Mouse (Mus musculus): Measurements from ENCODE around the gene Wdr89.
"Not testable (repeated sequence)": the region's sequence is repeated elsewhere in the genome, so short reads cannot be mapped to it uniquely, and the experiment has no call there.

The Wdr89 gene

GRCm38 (mm10) chr12:75669258-75670106 lies at the start of gene Wdr89:
Wdr89 (minus strand) TSS chr12:75669537.
- peak; percentile 99 for DNase-seq

- DNase-seq: no peak
These were observed 44.3 kb upstream of the Wdr89 start for GRCm38 (mm10) chr12:75713596-75713995.

DNA sequence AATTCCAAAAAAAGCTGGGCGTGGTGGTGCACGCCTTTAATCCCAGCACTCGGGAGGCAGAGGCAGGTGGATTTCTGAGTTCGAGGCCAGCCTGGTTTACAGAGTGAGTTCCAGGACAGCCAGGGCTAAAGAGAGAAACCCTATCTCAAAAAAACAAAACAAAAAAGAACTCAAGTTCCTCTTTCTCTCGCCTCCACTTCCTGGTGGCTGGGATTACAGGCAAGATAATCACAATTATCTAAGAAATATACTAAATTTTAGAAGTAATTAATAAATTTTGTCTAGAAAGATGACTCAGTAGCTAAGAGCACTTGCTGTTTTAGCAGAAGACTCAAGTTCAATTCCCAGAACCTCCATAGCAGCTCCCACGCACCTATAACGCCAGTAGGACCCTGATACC lies 43.6 kb upstream of the Wdr89 start:
- not testable (repeated sequence) for DNase-seq

- no peak for DNase-seq
These were observed 41.4 kb upstream of the Wdr89 start for GRCm38 (mm10) chr12:75710596-75711376.

DNA sequence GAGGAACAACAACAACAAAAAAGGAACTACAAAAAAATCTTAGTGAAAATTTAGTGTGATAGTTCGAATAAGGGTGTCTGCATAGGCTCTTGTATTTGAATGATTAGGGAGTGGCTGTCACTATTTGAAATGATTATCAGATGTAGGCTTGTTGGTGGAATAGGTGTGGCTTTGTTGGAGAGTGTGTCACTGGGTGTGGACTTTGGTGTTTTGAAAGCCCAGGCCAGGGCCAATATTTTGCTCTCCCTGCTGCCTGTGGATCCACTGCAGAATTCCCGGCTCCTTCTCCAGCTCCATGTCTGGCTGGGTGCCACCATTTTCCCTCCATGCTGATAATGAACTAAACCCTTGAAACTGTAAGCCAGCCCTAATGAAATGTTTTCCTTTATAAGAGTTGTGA lies 40.2 kb upstream of the Wdr89 start:
- DNase-seq: peak in 1 of 2 experiments; percentile 9

GRCm38 (mm10) chr12:75706670-75707069 lies 37.3 kb upstream of the Wdr89 start:
- DNase-seq: no peak

DNA sequence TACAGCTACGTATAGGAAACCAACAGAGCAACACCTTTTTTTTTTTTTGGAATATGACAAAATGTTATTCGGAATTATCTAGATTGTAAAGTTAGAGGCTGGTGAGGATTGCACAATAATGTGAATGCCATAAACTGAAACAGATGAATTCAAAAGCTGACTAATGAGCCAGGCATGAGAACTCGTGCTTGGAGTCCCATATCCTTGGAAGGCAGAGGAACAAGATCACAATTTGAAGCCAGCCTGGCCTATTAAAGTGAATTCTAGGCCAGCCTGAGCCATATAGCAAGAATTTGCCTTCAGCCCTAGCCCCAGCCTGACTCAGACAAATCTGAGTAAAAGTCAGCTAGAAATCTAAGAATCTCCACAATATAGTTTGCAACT lies 33.4 kb upstream of the Wdr89 start:
- no peak for DNase-seq

GRCm38 (mm10) chr12:75702084-75702738 lies 32.9 kb upstream of the Wdr89 start:
- DNase-seq: peak in 1 of 2 experiments; percentile 5

GRCm38 (mm10) chr12:75701173-75702083 lies 32.1 kb upstream of the Wdr89 start:
- DNase-seq: peak; percentile 22 to 35

GRCm38 (mm10) chr12:75698692-75699091 lies 29.4 kb upstream of the Wdr89 start:
- DNase-seq: no peak

- not testable (repeated sequence) for DNase-seq
These were observed 26.5 kb upstream of the Wdr89 start for GRCm38 (mm10) chr12:75695845-75696244.

GRCm38 (mm10) chr12:75689003-75689402 lies 19.7 kb upstream of the Wdr89 start:
- DNase-seq: no peak

- DNase-seq: no peak
These were observed 18.0 kb upstream of the Wdr89 start for GRCm38 (mm10) chr12:75687314-75687713.

GRCm38 (mm10) chr12:75684026-75684425 lies 14.7 kb upstream of the Wdr89 start:
- DNase-seq: not testable (repeated sequence)

GRCm38 (mm10) chr12:75683598-75683997 lies 14.3 kb upstream of the Wdr89 start:
- no peak for DNase-seq

- no peak for DNase-seq
These were observed 13.5 kb upstream of the Wdr89 start for GRCm38 (mm10) chr12:75682842-75683241.

DNA sequence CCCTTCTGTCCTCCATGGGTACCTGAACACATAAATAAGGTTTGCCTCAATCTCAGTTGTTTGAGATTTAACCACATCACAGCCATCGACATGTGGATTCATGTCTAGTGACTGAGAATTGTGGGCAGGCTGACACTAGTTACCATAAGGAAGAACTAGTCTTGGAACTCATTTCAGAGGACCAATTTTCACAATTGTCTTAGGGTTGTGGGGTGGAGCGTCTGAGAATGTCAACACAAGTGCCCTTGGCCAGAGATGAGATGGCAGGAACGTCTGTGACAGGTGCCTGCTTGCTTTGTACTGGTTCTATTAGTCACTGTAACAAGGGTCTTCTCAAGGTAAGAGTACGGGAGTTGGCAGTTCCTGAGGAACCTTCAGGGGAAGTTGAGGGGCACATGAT lies 11.8 kb upstream of the Wdr89 start:
- no peak for DNase-seq

DNA sequence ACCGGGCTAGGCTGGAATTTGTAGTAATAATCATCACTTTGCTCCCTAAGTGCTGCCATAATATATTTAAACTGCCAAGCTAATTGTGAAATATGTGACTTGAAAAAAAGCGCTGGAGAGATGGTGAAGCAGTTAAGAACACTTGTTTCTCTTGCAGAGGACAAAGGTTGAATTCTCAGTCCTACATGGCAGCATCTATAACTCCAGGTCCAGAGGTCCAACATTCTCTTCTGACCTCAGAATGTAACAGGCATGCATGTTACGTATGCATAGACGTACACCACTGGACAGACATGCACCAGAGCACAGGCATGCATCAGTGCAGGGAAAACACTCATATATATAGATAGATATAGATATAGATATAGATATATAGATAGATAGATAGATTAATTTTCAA lies 9.1 kb upstream of the Wdr89 start:
- no peak for DNase-seq

DNA sequence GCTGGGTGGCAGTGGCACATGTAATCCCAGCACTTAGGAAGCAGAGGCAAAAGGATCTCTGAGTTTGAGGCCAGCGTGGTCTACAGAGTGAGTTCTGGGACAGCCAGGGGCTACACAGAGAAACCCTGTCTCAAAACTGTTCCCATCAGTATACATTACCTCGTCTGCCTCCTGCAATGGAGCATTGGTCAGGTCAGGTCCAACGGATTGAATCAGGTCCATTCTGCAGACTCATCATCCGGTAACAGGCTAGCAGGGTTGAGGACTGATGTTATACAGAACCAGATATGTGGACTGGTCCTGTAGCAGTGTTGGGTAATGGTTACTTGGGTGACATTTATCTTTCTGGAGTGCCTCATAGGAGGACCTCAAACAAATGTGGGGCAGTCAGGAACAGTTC lies 3.3 kb upstream of the Wdr89 start:
- DNase-seq: no peak

DNA sequence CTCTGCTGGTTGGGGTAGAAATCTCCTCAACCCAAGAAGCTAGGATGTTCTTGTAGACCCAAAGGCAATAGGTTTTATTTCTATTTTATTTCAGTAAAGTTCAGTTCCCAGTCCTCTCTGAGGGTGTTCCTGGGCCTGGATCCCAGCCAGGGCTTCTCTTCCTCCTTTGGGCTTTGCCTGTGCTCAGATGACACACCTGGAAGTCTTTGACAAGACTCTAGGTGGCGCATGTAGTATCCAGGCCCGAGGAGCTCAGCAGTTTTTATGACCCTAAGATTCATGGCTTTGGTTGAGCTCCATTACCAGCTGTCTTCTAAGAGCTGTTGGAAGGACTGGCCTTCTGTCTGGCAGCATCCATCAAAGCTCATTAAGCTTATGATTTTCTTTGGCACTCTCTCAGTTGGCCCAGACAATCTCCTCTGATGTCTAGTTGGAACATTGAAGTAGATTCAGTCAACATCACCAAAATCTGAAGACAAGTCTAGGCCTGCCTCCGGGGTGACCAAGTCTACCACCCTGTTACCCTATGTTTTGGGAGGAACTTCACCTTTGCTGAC lies 2.5 kb upstream of the Wdr89 start:
- peak; percentile 18 for DNase-seq

- peak; percentile 47 to 61 for DNase-seq
These were observed 1.3 kb upstream of the Wdr89 start for GRCm38 (mm10) chr12:75670611-75671010.

DNA sequence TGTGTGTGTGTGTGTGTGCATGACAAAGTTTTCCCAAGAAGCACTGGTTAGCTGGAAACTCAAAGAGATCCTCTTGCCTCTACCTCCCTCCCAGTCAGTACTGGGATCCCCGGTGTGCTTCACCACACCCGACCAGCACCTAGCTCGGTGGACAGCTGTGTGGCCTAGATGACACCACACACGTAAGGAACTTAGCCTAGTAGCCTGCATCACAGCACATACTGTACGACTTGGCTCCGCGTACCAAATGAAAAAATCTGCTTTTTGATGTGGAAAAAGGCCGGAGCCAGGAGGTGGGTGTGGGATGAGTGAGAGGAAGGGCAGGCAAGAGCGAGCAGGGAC lies 450 bp downstream of the Wdr89 start:
- no peak for DNase-seq

All from cerebellum, postnatal 10 days (tissue).